ENCODE assay signal across 20 mouse cellular contexts in genomic region chr2:168737878-168738277, GRCm38 (mm10). TPM values are rescaled to one million over a fixed set of nuclear protein-coding genes. Genes with fewer than 3 reads are reported as not detected.
A peak's percentile ranks its signal among the peaks of the same experiment; 100 is the strongest.
DNase-seq lines count a peak whose midpoint lies in the region; ATAC-seq and TF ChIP-seq lines count a peak whose summit lies in the region.
"Had no signal": no experiment of that assay in that cellular context is flagged by ENCODE, and none has a peak within 500 bp of the region (broad histone marks: within the 10 kb centered on the region; RNA-seq: fewer than 3 reads in every experiment).

No protein-coding gene starts in this region.

- no peaks in the 10 kb centered on the region for H3K9me3 ChIP-seq in kidney, embryonic 16.5 days (ENCODE audit: low read length)
- H3K9me3 ChIP-seq in forebrain, embryonic 12.5 days, result no peaks in the 10 kb centered on the region
- H3K9me3 ChIP-seq: neural tube, embryonic 15.5 days had no signal

- no peak for ATAC-seq in kidney, embryonic 16.5 days (ENCODE audit: low FRiP score, low TSS enrichment)
- no peak for ATAC-seq in forebrain, embryonic 12.5 days (ENCODE audit: low FRiP score)
- ATAC-seq: liver, postnatal 0 days; Patski had no signal

- H3K36me3 ChIP-seq in kidney, adult 2 months (ENCODE audit: control insufficient read depth, insufficient read depth, low read length), result no peaks in the 10 kb centered on the region
- H3K36me3 ChIP-seq in kidney, embryonic 16.5 days (ENCODE audit: insufficient read depth, low read length), result no peaks in the 10 kb centered on the region
- H3K36me3 ChIP-seq in forebrain, embryonic 12.5 days (replicated peaks), result no peaks in the 10 kb centered on the region
- H3K36me3 ChIP-seq: embryonic facial prominence, embryonic 10.5 days; limb, embryonic 12.5 days; neural tube, embryonic 15.5 days had no signal

- no peak overlapping the region for H3K4me2 ChIP-seq in kidney, embryonic 16.5 days (replicated peaks; ENCODE audit: low read depth, low read length)
- H3K4me2 ChIP-seq in forebrain, embryonic 12.5 days, result no peak overlapping the region
- H3K4me2 ChIP-seq: hindbrain, embryonic 14.5 days; limb, embryonic 12.5 days; neural tube, embryonic 15.5 days had no signal

- TF ChIP-seq CTCF in kidney, adult 2 months (conservative IDR thresholded peaks at IDR 0.05; ENCODE audit: insufficient read depth, insufficient read length, low read depth, low read length), result no peak

- no peak for TF ChIP-seq POLR2A in kidney, adult 2 months (IDR thresholded peaks at IDR 0.05; ENCODE audit: low read depth, low read length)

- no peaks in the 10 kb centered on the region for H3K27me3 ChIP-seq in kidney, adult 2 months (replicated peaks; ENCODE audit: control insufficient read depth, insufficient read depth, low read length)
- no peaks in the 10 kb centered on the region for H3K27me3 ChIP-seq in kidney, embryonic 16.5 days (ENCODE audit: insufficient read depth, low read length)
- no peaks in the 10 kb centered on the region for H3K27me3 ChIP-seq in forebrain, embryonic 12.5 days
- H3K27me3 ChIP-seq: limb, embryonic 12.5 days; neural tube, embryonic 15.5 days; Patski had no signal

- no peak overlapping the region for H3K4me3 ChIP-seq in kidney, adult 2 months (ENCODE audit: insufficient read depth, low read depth, low read length)
- H3K4me3 ChIP-seq in kidney, embryonic 16.5 days (ENCODE audit: low read length), result no peak overlapping the region
- H3K4me3 ChIP-seq in forebrain, embryonic 12.5 days (replicated peaks), result no peak overlapping the region
- H3K4me3 ChIP-seq: embryonic facial prominence, embryonic 10.5 days; heart, adult 2 months; limb, embryonic 12.5 days; neural tube, embryonic 15.5 days had no signal

- H3K27ac ChIP-seq in kidney, adult 2 months (ENCODE audit: insufficient read depth, low read depth, low read length), result no peak overlapping the region
- H3K27ac ChIP-seq in kidney, embryonic 16.5 days (ENCODE audit: low read length), result no peak overlapping the region
- H3K27ac ChIP-seq in forebrain, embryonic 12.5 days, result no peak overlapping the region
- H3K27ac ChIP-seq: embryonic facial prominence, embryonic 10.5 days; heart, adult 2 months; hindbrain, embryonic 14.5 days; kidney, postnatal 0 days; limb, embryonic 12.5 days; neural tube, embryonic 15.5 days had no signal

- no peak overlapping the region for H3K9ac ChIP-seq in kidney, embryonic 16.5 days (replicated peaks; ENCODE audit: low read length)
- no peak overlapping the region for H3K9ac ChIP-seq in forebrain, embryonic 12.5 days
- H3K9ac ChIP-seq: hindbrain, embryonic 14.5 days; limb, embryonic 12.5 days; liver, postnatal 0 days; neural tube, embryonic 15.5 days had no signal

- DNase-seq in adrenal gland, adult 2 months, result peak; percentile 61
- no peak for DNase-seq in adrenal gland, adult 8-10 months
- DNase-seq in kidney, adult 2 months, result peak; percentile 90
- peak; percentile 43 for DNase-seq in heart, postnatal 4 days
- DNase-seq in lung, postnatal 25 days (ENCODE audit: low spot score), result peak; percentile 32
- DNase-seq in spleen, postnatal 4 days (ENCODE audit: low spot score in 2 of 2), result no peak
- DNase-seq: cerebellum, adult 18-20 months; liver, postnatal 0 days; spleen, adult 18-20 months; thymus, postnatal 36 days had no signal

- H3K4me1 ChIP-seq in kidney, adult 2 months (ENCODE audit: control insufficient read depth, insufficient read depth, low read length), result peaks cover 5% of the 10 kb centered on the region; the same call in 1 of the 2 replicates
- no peaks in the 10 kb centered on the region for H3K4me1 ChIP-seq in kidney, embryonic 16.5 days (ENCODE audit: insufficient read depth, low read length)
- H3K4me1 ChIP-seq in forebrain, embryonic 12.5 days, result peaks cover 13% of the 10 kb centered on the region; the same call in 1 of the 2 replicates

- WGBS in kidney, adult 2 months, result 37% methylated on average over 10 of the region's 10 CpGs
- WGBS in kidney, embryonic 16.5 days, result 70% methylated on average over 10 of the region's 10 CpGs
- 96% methylated on average over 10 of the region's 10 CpGs for WGBS in forebrain, embryonic 12.5 days

RNA-seq across cellular contexts. Expression of gene Atp9a, which starts 4.3 kb away (rescaled TPM):
- 100 to 1,000 TPM in 1 of 2 experiments, 10 to 100 TPM in 1; 57.0 to 104 TPM for total RNA-seq in adrenal gland, adult 2 months (2021)
- 58.9 and 60.5 TPM in 2 replicates for polyA plus RNA-seq in adrenal gland, adult 2 months (2012; rRNA removed)
- total RNA-seq in adrenal gland, adult 8-10 months (2022), result 100 to 1,000 TPM in 2 of 4 experiments, 10 to 100 TPM in 2; 82.4 to 126 (median 105) TPM
- 56.0 and 59.8 TPM in 2 replicates for polyA plus RNA-seq in kidney, adult 2 months (2012; rRNA removed)
- polyA plus RNA-seq in kidney, embryonic 16.5 days (2015; fragmentation: Nextera tagmentation; extraction: Ambion mirVana), result 10.3 and 12.4 TPM in 2 replicates
- total RNA-seq in heart, postnatal 4 days (2021), result 10 to 100 TPM; 56.8 to 57.7 TPM
- polyA plus RNA-seq in forebrain, embryonic 12.5 days (2016; fragmentation: Nextera tagmentation; extraction: Ambion mirVana), result 27.6 and 28.3 TPM in 2 replicates

RNA-seq across cellular contexts. Expression of gene Sall4, which starts 29.9 kb away (rescaled TPM):
- total RNA-seq in adrenal gland, adult 2 months (2021), result not detected
- polyA plus RNA-seq in adrenal gland, adult 2 months (2012; rRNA removed), result 0.03 TPM in 1 of 2 replicates, not detected in the other
- total RNA-seq in adrenal gland, adult 8-10 months (2022), result under 1 TPM in 1 of 4 experiments, not detected in 3; 0.44 TPM
- not detected in 2 replicates for polyA plus RNA-seq in kidney, adult 2 months (2012; rRNA removed)
- polyA plus RNA-seq in kidney, embryonic 16.5 days (2015; fragmentation: Nextera tagmentation; extraction: Ambion mirVana), result 0.09 and 0.23 TPM in 2 replicates
- total RNA-seq in heart, postnatal 4 days (2021), result 1 to 10 TPM; 1.1 to 1.5 TPM
- polyA plus RNA-seq in forebrain, embryonic 12.5 days (2016; fragmentation: Nextera tagmentation; extraction: Ambion mirVana), result 4.6 and 6.9 TPM in 2 replicates
- total RNA-seq: CH12.LX had no signal
- polyA plus RNA-seq: kidney, postnatal 0 days; Patski had no signal

Comparison
In these comparisons a context has a peak if more than half of its experiments do, and no peak if none do; other contexts are left out.
1. DNase-seq: peak in adrenal gland, adult 2 months (single experiment), kidney, adult 2 months (single experiment), heart, postnatal 4 days (single experiment) and lung, postnatal 25 days (single experiment); none in adrenal gland, adult 8-10 months (single experiment) and spleen, postnatal 4 days (0 of 2).